Mouse (Mus musculus) erythroblast, embryonic 14.5 days (primary cell): ENCODE data around the gene Avpr2. TPM values are rescaled to one million over a fixed set of nuclear protein-coding genes. Genes with fewer than 3 reads are reported as not detected.
A peak's percentile ranks its signal among the peaks of the same experiment; 100 is the strongest.

Experiments
- H3K27me3 ChIP-seq: 2 replicates; pipeline ENCODE4 v1.6.1; 2012; ENCODE audit warnings: inconsistent platforms; ENCODE audit not compliant: control insufficient read depth
- H3K36me3 ChIP-seq: 2 replicates; pipeline ENCODE4 v1.6.1; 2012; ENCODE audit warnings: mild to moderate bottlenecking, inconsistent platforms; ENCODE audit not compliant: control insufficient read depth
- H3K4me1 ChIP-seq: 2 replicates; pipeline ENCODE4 v1.6.1; 2012; ENCODE audit warnings: inconsistent platforms; ENCODE audit not compliant: control insufficient read depth
- H3K4me3 ChIP-seq: replicated peaks from 2 replicates; pipeline ENCODE3; 2012; ENCODE audit warnings: moderate library complexity, mild to moderate bottlenecking, inconsistent platforms
- H3K9me3 ChIP-seq: 2 replicates; pipeline ENCODE4 v1.6.1; 2012; ENCODE audit warnings: low read length, inconsistent platforms, mixed read lengths; ENCODE audit not compliant: control insufficient read depth
- GATA1 ChIP-seq: IDR thresholded peaks from 2 replicates; pipeline ENCODE4 v1.6.1; 2012; ENCODE audit warnings: low read length, inconsistent platforms, mixed read lengths
- TAL1 ChIP-seq: IDR thresholded peaks from 3 replicates; pipeline ENCODE4 v1.6.1; 2012; ENCODE audit warnings: low read length, inconsistent platforms, mixed read lengths
- polyA plus RNA-seq: library from polyadenylated mRNA; stranded (reverse); fragments of >175 nt; gene quantifications from 2 replicates; pipeline ENCODE4 v1.2.3, GENCODE M21; 2012

Gene Avpr2
- polyA plus RNA-seq, 1 experiment: not detected

DNA sequence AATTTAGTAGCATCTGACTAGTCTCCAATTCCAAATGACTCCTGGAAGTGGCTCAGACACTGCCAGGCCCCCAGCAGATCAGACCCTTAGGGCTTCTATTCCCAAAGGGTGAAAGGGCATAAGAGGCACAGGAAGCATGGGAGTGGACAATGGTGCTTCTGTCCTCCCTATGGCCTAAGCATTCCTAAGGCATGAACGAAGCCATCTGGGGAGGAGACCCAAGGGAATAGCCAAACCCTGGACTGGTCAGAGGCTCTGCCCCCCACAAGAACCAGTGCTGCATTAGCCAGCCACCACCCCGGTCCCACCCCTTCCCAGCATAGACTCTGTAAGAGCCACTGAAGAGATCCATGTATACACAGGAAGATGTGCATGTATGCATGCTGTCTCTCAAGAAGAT is 16.0 kb upstream of the Avpr2 start:
- Histone ChIP-seq H3K4me3 (no peak overlapping the region), H3K36me3 (no peaks in the 10 kb centered on the region), H3K9me3 (peaks cover 6% of the 10 kb centered on the region; the same call in 1 of the 2 replicates), H3K4me1 (peaks cover 5% of the 10 kb centered on the region), H3K27me3 (peaks cover 37% of the 10 kb centered on the region)
- TF ChIP-seq GATA1: no peak
- no peak for TF ChIP-seq TAL1

GRCm38 (mm10) chrX:73877014-73877413 is 14.9 kb upstream of the Avpr2 start:
- Histone ChIP-seq H3K36me3 (no peaks in the 10 kb centered on the region), H3K4me1 (peaks cover 5% of the 10 kb centered on the region), H3K4me3 (no peak overlapping the region), H3K27me3 (peaks cover 48% of the 10 kb centered on the region), H3K9me3 (peaks cover 6% of the 10 kb centered on the region; the same call in 1 of the 2 replicates)
- TF ChIP-seq TAL1: no peak
- no peak for TF ChIP-seq GATA1

DNA sequence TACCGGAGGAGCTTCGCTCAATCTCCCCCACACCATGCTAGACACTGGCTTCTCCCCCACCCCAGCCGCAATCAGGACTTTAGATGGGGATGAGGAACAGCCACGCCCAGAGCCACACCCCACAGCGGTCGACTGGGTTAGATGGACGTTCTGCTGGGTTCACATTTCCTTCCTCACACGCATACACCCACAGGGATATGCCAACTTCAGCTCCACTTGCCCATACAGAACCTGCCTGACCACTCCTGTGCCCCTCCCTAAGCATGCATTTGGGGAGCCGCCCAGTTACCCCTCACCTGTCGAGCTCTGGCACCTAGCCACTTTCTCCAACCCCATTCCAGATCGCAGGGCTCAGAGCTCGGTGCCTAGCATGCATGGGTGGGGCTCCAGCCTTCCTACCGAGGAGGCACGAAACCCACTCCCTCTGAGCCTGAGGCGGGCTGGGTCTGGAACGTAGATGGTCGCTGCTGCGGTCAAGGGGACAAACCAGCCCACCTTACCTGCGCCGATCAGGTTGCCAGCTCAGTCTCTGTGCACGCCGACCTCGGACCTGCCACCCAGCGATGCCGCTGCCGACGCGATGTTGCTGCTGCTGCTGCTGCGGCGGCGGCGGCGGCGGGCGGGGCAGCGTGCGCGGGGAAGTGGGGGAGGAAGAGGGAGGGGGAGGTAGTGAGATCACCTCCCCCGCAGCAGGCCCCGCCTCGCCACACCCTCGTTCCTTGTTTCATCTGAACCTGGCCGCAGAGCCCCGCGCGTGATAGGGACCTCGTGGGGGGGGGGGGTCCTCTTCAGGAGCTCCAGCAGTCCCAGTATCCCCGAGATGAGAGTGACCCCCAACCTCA is 11.5 kb upstream of the Avpr2 start:
- H3K9me3 ChIP-seq: peaks cover 6% of the 10 kb centered on the region; the same call in 1 of the 2 replicates
- peaks cover 58% of the 10 kb centered on the region for H3K27me3 ChIP-seq
- TF ChIP-seq GATA1 (no peak), TAL1 (no peak)
- no peaks in the 10 kb centered on the region for H3K36me3 ChIP-seq
- no peak overlapping the region for H3K4me3 ChIP-seq
- H3K4me1 ChIP-seq: peaks cover 5% of the 10 kb centered on the region

DNA sequence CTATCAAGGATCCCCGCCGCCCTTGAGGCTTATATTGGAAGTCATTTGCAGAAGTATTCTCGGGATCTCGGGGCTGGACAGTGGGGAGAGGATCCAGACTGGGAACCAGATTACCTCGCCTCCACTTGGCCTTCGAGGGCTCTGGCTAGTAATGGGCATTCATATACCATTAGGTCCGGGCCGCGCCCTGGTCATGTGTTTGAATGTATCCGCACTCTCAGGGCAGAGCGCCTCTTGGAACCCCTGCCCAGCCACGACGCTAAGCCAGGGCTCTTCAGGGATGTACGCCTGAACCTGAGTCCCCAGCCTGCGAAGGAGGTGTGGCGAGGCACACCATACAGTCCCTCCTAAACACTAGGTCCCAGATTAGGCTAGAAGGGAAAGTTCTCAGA is 10.9 kb upstream of the Avpr2 start:
- no peak overlapping the region for H3K4me3 ChIP-seq
- TF ChIP-seq GATA1 (no peak), TAL1 (no peak)
- no peaks in the 10 kb centered on the region for H3K36me3 ChIP-seq
- peaks cover 6% of the 10 kb centered on the region; the same call in 1 of the 2 replicates for H3K9me3 ChIP-seq
- H3K4me1 ChIP-seq: peaks cover 5% of the 10 kb centered on the region
- H3K27me3 ChIP-seq: peaks cover 54% of the 10 kb centered on the region

GRCm38 (mm10) chrX:73881463-73881862 is 10.4 kb upstream of the Avpr2 start:
- H3K27me3 ChIP-seq: peaks cover 54% of the 10 kb centered on the region

DNA sequence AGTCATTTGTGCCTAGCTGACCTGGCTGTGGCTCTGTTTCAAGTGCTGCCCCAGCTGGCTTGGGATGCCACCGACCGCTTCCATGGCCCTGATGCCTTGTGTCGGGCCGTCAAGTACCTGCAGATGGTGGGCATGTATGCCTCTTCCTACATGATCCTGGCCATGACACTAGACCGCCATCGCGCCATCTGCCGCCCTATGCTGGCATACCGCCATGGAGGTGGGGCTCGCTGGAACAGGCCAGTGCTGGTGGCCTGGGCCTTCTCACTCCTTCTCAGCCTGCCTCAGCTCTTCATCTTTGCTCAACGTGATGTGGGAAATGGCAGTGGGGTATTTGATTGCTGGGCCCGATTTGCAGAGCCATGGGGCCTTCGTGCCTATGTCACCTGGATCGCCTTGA is 931 bp downstream of the Avpr2 start:
- Histone ChIP-seq H3K4me3 (no peak overlapping the region), H3K36me3 (no peaks in the 10 kb centered on the region; the same call in 1 of the 2 replicates), H3K27me3 (peaks cover 4% of the 10 kb centered on the region; the same call in 1 of the 2 replicates), H3K4me1 (no peaks in the 10 kb centered on the region), H3K9me3 (no peaks in the 10 kb centered on the region)
- TF ChIP-seq TAL1 (no peak), GATA1 (no peak)

More at GRCm38 (mm10) chrX:73881463-73881862, 10.4 kb upstream of the Avpr2 start:
- H3K4me3 ChIP-seq: no peak overlapping the region
- H3K4me1 ChIP-seq: peaks cover 5% of the 10 kb centered on the region
- no peak for TF ChIP-seq TAL1
- no peak for TF ChIP-seq GATA1
- H3K36me3 ChIP-seq: no peaks in the 10 kb centered on the region
- peaks cover 6% of the 10 kb centered on the region; the same call in 1 of the 2 replicates for H3K9me3 ChIP-seq

GRCm38 (mm10) chrX:73895719-73896118 is 3.8 kb downstream of the Avpr2 start, which contains the start of gene L1cam:
L1cam (minus strand) TSS chrX:73896105.
- no peak within 1 kb of the TSS for H3K4me3 ChIP-seq
- H3K4me1 ChIP-seq: no peaks in the 10 kb centered on the region
- H3K9me3 ChIP-seq: no peaks in the 10 kb centered on the region
- TF ChIP-seq GATA1 (no peak), TAL1 (no peak)
- peaks cover 4% of the 10 kb centered on the region; the same call in 1 of the 2 replicates for H3K27me3 ChIP-seq
- H3K36me3 ChIP-seq: no peaks in the 10 kb centered on the region; the same call in 1 of the 2 replicates

DNA sequence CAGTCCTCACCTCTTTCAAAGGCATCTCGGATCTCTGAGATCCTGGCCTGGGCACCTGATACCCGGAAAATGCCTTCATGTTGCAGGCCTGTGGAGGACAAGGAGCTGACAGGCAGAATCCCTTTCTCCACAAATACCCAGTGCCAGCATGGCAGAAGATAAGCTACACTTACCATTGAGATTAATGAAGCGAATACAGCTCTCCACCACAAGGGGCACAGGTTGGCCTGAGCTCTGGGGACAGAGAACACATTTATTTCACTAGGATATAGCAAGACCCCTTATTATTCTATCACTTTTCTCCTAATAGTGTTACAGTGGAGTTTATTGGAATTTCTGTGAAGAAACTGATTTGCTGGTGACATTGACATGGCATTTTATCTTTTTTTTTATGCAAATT is 6.1 kb downstream of the Avpr2 start:
- Histone ChIP-seq H3K27me3 (no peaks in the 10 kb centered on the region), H3K4me1 (no peaks in the 10 kb centered on the region), H3K9me3 (no peaks in the 10 kb centered on the region), H3K4me3 (no peak overlapping the region), H3K36me3 (no peaks in the 10 kb centered on the region; the same call in 1 of the 2 replicates)
- no peak for TF ChIP-seq TAL1
- TF ChIP-seq GATA1: no peak

DNA sequence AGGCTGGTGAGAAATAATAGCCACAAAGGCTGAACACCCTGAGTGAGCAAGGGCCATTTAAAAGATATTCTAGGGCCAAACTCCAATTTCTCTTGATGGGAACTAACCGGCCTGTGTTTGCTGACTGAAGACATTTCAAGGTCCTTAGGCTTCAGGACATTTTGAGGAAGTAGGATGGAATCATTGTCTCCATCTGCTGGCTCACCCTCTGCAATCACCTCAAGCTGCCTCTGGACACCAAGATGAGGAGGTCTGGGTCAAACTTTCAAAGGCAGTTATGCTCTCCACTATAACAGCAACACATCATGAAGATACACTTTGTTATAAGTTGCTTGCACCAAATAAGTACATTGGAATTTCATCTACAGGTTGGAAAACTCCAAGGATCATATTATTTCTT is 18.1 kb downstream of the Avpr2 start:
- TF ChIP-seq TAL1 (no peak), GATA1 (no peak)
- no peaks in the 10 kb centered on the region for H3K27me3 ChIP-seq
- peak overlapping the region; percentile 62 for H3K4me3 ChIP-seq
- no peaks in the 10 kb centered on the region for H3K9me3 ChIP-seq
- H3K4me1 ChIP-seq: peaks cover 45% of the 10 kb centered on the region
- peaks cover 10% of the 10 kb centered on the region for H3K36me3 ChIP-seq
